Mouse (Mus musculus) ES-Bruce4 (cell line): ENCODE data around the gene 4930452B06Rik. TPM values are rescaled to one million over a fixed set of nuclear protein-coding genes. Genes with fewer than 3 reads are reported as not detected.
A peak's percentile ranks its signal among the peaks of the same experiment; 100 is the strongest.

ENCODE experiments used
- H3K27ac ChIP-seq: 2 replicates; pipeline ENCODE4 v1.5.1; 2012; ENCODE audit warnings: low read length, inconsistent platforms; ENCODE audit not compliant: insufficient read depth
- H3K27me3 ChIP-seq: 2 replicates; pipeline ENCODE4 v1.6.1; 2012; ENCODE audit warnings: mild to moderate bottlenecking, low read length, inconsistent platforms; ENCODE audit not compliant: control insufficient read depth, poor library complexity, insufficient read depth, severe bottlenecking
- H3K36me3 ChIP-seq: 2 replicates; pipeline ENCODE4 v1.6.1; 2012; ENCODE audit warnings: inconsistent platforms, mild to moderate bottlenecking, low read length, moderate library complexity; ENCODE audit not compliant: control insufficient read depth, poor library complexity, insufficient read depth, severe bottlenecking
- H3K4me1 ChIP-seq: one replicate; pipeline ENCODE4 v1.8.1; 2011; ENCODE audit warnings: low read length; ENCODE audit not compliant: control insufficient read depth, insufficient read depth
- H3K4me3 ChIP-seq: 2 replicates; pipeline ENCODE4 v1.5.1; 2011; ENCODE audit warnings: low read depth, mild to moderate bottlenecking, low read length
- H3K9ac ChIP-seq: 2 replicates; pipeline ENCODE4 v1.6.1; 2012; ENCODE audit warnings: low read depth, mild to moderate bottlenecking, inconsistent platforms; ENCODE audit not compliant: poor library complexity, severe bottlenecking
- H3K9me3 ChIP-seq: replicated peaks from 2 replicates; pipeline ENCODE4 v1.6.1; 2012; ENCODE audit warnings: mild to moderate bottlenecking, low read length, inconsistent platforms; ENCODE audit not compliant: control insufficient read depth, poor library complexity, insufficient read depth, severe bottlenecking
- CTCF ChIP-seq: IDR thresholded peaks from one replicate; pipeline ENCODE4 v1.8.1; 2011; ENCODE audit warnings: low read depth, low read length
- EP300 ChIP-seq: IDR thresholded peaks from 2 replicates; pipeline ENCODE4 v1.6.1; 2011; ENCODE audit warnings: low read depth, low read length; ENCODE audit not compliant: insufficient read depth
- POLR2A ChIP-seq: IDR thresholded peaks from one replicate; pipeline ENCODE4 v1.8.1; 2011; ENCODE audit warnings: low read length; ENCODE audit not compliant: insufficient read depth
- polyA plus RNA-seq: library from polyadenylated mRNA; stranded (reverse); fragments of >200 nt; gene quantifications from 2 replicates; pipeline ENCODE4 v1.2.4, GENCODE M21; 2011; ENCODE audit warnings: low read depth; ENCODE audit not compliant: missing spikeins, insufficient read depth, insufficient read length

4930452B06Rik gene
- polyA plus RNA-seq, 1 experiment, result 16.5 TPM

- Histone ChIP-seq H3K9me3 (peaks cover 7% of the 10 kb centered on the region; the same call in 1 of the 2 replicates), H3K4me3 (no peak overlapping the region), H3K9ac (no peak overlapping the region), H3K36me3 (no peaks in the 10 kb centered on the region; the same call in 1 of the 2 replicates), H3K4me1 (no peaks in the 10 kb centered on the region), H3K27ac (no peak overlapping the region), H3K27me3 (no peaks in the 10 kb centered on the region)
- TF ChIP-seq CTCF (no peak), EP300 (no peak), POLR2A (no peak)
Observed at GRCm38 (mm10) chr14:8660359-8660758, 5.7 kb downstream of the 4930452B06Rik start.

- TF ChIP-seq EP300 (no peak), POLR2A (no peak), CTCF (no peak)
- H3K9me3 ChIP-seq, result no peaks in the 10 kb centered on the region
- no peaks in the 10 kb centered on the region for H3K27me3 ChIP-seq
- H3K27ac ChIP-seq, result no peak overlapping the region
- no peaks in the 10 kb centered on the region for H3K36me3 ChIP-seq
- H3K9ac ChIP-seq, result no peak overlapping the region
- H3K4me3 ChIP-seq, result no peak overlapping the region
- no peaks in the 10 kb centered on the region for H3K4me1 ChIP-seq
Observed at GRCm38 (mm10) chr14:8641650-8642279, 24.3 kb downstream of the 4930452B06Rik start.

- no peaks in the 10 kb centered on the region for H3K4me1 ChIP-seq
- H3K27me3 ChIP-seq, result no peaks in the 10 kb centered on the region
- no peak overlapping the region for H3K9ac ChIP-seq
- TF ChIP-seq POLR2A (no peak), EP300 (no peak), CTCF (no peak)
- no peak overlapping the region for H3K4me3 ChIP-seq
- no peak overlapping the region for H3K27ac ChIP-seq
- H3K36me3 ChIP-seq, result no peaks in the 10 kb centered on the region
- H3K9me3 ChIP-seq, result no peaks in the 10 kb centered on the region
Observed at GRCm38 (mm10) chr14:8632211-8632610, 33.8 kb downstream of the 4930452B06Rik start.

GRCm38 (mm10) chr14:8628406-8628805 lies 37.6 kb downstream of the 4930452B06Rik start:
- no peaks in the 10 kb centered on the region for H3K36me3 ChIP-seq
- no peak overlapping the region for H3K27ac ChIP-seq
- H3K4me3 ChIP-seq, result no peak overlapping the region
- no peaks in the 10 kb centered on the region for H3K27me3 ChIP-seq
- TF ChIP-seq CTCF, result no peak
- TF ChIP-seq POLR2A, result no peak
- TF ChIP-seq EP300, result no peak
- H3K9me3 ChIP-seq, result no peaks in the 10 kb centered on the region
- H3K9ac ChIP-seq, result no peak overlapping the region
- H3K4me1 ChIP-seq, result no peaks in the 10 kb centered on the region

DNA sequence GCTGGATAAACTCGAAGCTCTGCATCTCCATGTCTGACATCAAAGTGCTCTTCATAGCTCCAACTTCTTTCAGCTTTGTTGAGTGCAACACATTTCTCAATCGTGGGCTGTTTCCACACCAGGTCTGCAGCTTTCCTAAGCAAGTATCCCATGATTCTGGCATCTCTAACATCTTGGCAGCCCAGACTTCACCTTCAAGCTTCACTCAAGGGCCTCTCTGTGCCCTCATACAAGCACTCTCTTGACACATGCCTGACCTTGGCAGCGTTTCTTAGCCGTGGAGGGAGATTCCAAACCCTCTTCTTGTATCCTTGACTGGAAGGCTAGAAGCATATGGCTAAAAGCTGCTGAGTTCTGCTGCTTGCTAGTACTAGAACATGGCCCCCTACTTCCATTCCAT lies 38.6 kb downstream of the 4930452B06Rik start:
- no peak overlapping the region for H3K9ac ChIP-seq
- no peak for TF ChIP-seq EP300
- TF ChIP-seq CTCF, result no peak
- TF ChIP-seq POLR2A, result no peak
- H3K4me3 ChIP-seq, result no peak overlapping the region
- H3K36me3 ChIP-seq, result no peaks in the 10 kb centered on the region
- no peaks in the 10 kb centered on the region for H3K9me3 ChIP-seq
- H3K27ac ChIP-seq, result no peak overlapping the region
- H3K4me1 ChIP-seq, result no peaks in the 10 kb centered on the region
- no peaks in the 10 kb centered on the region for H3K27me3 ChIP-seq

GRCm38 (mm10) chr14:8621164-8621563 lies 44.9 kb downstream of the 4930452B06Rik start:
- Histone ChIP-seq H3K9ac (no peak overlapping the region), H3K27ac (0 out of 2 replicates have a peak overlapping the region, but pooled peaks have one; percentile 65), H3K4me1 (peaks cover 5% of the 10 kb centered on the region), H3K4me3 (no peak overlapping the region), H3K9me3 (no peaks in the 10 kb centered on the region), H3K36me3 (no peaks in the 10 kb centered on the region), H3K27me3 (no peaks in the 10 kb centered on the region)
- peak; percentile 66; the same call in 1 of the 2 replicates for TF ChIP-seq EP300
- no peak for TF ChIP-seq POLR2A
